Mouse (Mus musculus) cerebellum, adult 9-11 months (tissue): ENCODE measurements around the gene Elmod3.

ENCODE experiments used
- DNase-seq: peaks from one replicate; pipeline ENCODE4 v3.0.0; 2022

The Elmod3 gene

DNA sequence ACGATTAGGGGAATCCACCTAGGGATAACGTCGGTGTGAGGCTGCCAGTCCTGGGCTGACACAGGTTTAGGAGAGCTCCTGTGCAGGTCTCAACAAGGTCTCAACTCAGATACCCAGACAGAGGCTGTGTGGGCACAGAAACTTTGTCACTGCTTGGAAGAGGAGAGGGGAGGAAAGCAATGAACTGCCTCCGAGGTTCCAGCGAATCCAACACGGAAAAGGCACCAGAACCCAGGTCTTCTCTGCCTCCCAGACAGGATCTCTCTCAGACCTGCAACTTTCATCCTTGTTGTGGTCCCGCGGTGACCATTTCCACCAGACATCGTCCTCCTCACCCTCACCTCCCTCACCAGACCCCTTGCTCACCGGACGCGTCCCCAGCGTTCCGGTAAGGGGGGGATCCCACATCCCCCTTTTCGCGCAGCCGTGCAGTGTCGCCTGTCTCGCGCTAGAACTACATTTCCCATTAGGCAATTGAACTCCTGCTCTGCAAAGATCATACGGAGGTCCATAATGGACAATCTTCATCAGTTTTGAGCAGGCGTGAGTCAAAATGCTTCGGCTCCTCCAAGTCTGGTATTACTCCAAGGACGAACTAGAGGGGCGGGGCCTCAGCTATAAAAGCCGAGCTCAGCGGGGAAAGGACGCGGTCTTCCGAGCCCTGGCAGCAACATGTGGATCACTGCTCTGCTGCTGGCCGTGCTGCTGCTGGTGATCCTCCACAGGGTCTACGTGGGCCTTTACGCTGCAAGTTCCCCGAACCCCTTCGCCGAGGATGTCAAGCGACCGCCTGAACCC, at the start of gene Elmod3, which contains the start of gene Retsat:
Elmod3 (minus strand) TSS at position 458 of the 798 bp plus-strand sequence.
Retsat (plus strand) TSS at position 520 of the 798 bp plus-strand sequence.
- peak; percentile 93 for DNase-seq

DNA sequence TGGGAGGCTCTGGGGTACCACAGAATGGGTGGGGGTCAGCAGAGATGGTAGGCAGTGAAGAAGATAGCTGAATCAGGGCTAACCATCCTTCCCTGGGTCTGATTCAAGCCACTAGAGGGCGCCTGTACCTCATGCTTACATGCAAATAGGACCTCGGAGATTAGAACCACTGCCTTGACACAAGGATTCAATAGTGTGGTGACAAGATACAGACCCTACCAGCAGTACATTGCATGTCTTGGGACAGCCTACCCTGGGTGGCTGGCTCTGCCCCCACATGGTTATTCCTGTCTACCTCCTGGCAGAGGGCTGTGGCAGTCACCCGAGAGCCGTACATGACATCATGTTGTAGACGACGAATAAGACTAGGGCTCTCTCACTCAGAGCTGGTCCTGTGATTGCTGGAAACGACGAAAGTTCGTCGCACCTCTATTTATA, 49.2 kb upstream of the Elmod3 start:
- DNase-seq = peak; percentile 29

DNA sequence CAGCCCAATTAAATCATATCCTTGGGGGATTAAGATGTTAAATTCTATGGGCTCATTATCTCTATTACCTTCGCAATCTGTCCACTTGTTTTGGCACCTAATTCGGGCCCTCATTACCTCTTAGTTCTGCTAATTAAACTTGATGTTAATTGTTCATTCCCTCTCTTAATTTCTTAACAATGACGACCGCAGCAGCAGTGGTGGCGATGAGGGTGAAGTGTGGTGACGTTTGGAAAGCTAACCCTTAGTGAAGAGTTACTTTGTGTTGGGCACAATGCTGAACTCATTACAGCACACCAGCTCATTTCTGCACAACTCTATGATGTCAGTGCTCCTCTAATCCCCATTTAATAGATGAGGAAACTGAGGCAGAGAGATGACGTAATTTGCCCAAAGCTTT, 47.2 kb upstream of the Elmod3 start:
- no peak for DNase-seq

DNA sequence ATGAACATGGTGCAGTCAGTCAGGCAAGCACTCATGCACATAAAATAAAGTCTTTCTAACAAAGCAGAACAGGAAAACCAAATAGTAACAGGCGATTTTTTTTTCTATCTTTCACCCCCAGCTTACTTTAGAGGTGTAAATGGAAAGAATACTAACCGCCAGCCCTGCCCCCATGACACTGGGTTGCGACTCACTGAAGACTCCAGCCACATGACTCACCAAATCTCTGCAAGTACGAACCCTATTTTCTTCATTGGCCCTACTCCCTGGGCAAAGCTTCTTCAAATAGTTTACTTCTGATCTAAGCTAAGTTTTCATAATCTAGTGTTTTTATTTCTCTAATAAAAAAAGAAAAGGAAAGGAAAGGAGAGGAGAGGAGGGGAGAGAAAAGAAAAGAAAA, 46.4 kb upstream of the Elmod3 start:
- DNase-seq = no peak

DNA sequence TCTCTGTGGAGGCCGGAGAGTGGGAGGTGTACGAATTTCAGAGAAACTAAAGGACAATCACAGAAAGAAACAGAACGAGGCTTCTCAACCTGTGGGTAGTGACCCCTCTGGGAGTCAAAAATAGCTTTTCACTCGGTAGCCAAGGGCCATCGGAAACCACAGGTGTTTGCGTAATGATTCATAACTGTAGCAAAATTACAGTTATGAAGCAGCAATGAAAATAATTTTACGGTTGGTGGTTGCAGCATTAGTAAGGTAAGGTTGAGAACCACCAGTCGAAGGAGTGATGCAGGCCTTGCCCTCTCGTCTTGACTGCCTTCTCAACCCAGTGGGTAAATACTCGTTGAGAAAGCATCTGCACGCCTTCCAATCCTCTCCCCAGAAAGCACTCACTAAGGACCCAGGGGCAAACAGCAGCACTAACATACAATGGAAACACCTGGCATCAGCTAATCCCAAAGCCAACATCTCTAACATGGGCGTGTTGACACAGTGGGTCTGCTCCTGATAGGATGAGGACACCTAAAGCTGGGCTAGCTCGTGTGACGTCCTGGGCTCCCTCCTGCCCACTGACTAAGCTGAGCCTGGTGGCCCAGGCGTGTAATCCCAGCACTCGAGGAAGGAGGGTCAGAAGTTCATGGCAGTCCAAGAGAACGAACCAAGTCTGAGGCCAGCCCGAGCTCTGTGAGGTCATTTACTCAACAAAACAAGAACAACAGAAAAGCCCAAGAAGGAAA, 43.2 kb upstream of the Elmod3 start:
- no peak for DNase-seq

DNA sequence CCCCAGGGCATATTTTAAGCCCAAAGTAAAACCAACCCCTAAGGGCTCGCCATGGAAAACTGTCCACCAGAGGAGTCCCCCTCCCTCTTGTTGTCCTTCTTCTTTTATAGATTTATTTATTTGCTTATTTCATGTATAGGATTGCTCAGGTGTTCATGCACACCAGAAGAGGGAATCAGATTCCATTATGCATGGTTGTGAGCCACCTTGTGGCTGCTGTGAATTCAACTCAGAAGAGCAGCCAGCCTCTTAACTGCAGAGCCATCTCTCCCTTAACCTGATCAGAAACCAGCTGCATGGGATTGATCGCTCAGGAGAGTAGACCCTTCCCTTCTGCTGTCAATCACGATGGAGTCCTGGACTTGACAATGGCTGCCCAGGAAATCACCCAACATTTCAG, 38.7 kb upstream of the Elmod3 start:
- no peak for DNase-seq

DNA sequence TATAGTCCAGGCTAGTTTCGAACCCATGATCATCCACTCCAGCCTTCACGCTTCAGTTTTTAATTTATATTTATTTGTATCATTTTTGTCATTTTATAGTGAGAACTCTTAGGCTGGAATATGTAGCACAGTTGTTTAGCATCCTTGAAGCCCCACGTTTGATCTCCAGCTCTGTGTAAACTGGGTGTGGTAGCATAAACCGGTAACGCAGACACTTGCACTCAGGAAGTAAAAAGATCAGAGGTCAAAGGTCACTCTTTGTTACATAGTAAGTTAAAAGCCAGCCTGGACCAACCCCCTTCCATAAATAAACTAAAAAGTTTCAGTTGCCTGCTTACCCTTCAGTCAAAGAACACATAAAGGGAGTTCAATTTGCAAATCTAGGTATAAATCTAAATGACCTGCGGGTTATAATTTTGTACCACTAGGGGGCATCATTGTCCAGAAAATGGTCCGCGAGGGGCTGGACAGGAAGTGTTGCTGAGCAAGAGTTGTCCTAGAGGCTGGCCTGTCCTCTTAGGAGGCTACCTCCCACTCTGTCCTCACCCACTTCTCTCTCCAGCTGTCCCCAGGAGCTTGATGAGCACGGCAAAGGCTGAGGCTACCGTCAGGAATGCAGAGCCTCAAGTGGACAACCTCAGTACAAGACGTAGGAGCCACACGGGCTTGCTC, 37.7 kb upstream of the Elmod3 start:
- DNase-seq = no peak

DNA sequence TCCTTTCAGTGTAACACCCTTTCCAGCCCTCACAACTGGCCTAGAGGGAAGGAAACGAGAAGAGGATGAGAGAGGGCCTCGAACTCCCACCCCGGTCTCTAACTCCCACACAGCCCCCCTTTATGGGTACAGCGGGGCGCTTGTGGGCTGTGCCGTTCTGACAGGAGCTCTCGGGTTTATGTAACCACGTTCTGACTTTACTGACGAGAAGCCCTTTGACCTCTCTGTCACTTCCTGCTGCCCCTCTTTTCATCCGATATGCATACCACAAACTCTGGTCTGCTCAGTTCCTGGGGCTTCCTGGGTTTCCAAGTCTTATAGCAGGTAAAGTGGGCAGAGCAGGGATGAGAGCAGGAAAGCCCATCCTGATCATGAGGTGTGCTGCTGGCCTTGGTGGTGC, 36.1 kb upstream of the Elmod3 start:
- no peak for DNase-seq

DNA sequence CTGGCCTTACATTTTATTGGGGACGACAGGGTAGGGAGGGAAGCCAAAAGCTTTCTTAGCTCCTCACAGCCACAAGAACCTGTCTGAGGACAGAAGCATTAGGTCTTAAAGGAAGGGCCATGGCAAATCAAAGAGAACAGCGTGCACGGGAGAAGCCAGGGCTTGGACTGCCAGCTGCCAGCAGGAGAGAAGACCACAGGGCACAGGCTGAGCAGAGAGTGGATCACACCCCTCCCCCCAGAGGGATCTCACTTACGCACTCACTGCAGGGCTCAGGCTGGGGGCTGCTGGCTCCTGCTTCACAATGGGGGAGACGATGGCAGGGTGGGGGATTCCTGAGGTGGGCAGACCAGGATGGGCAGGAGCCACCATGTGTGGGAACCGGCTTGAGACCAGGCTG, 33.5 kb upstream of the Elmod3 start:
- DNase-seq = no peak

DNA sequence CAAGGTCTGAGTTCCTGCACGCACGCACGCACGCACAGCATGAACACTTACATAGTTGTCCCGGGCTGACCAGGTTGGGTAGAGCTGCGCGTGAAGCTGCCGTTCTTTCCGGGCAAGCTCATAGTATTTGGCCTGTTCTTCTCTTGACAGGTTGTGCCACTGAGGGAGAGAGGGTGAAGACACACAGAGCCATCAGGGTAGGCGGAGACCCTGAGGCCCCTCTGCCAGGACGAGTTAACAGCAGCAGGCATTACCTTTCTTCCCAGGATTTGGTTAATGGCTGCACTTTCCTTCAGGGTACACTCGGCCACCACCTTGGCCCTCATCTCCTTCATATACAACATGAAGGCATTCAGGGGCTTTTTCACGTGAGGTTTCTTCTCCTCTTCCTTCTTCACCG, 32.7 kb upstream of the Elmod3 start:
- DNase-seq = no peak

DNA sequence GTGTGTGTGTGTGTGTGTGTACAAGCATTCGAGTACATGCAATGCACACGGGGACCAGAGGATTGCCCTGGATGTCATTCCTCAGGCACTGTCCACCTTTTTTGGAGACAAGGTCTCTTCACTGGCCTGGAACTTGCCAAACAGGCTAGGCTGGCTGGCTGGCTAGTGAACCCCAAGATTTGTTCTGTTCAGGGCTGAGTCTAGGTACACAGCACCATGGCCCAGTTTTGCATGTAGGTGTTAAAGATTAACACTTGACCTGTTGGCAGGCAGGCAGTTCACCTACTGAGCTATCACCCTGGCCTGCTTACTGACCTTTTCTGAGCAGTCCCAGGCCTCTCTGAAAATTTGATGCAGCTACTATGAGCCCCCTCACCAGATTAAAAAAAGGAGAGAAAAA, 32.2 kb upstream of the Elmod3 start:
- no peak for DNase-seq

DNA sequence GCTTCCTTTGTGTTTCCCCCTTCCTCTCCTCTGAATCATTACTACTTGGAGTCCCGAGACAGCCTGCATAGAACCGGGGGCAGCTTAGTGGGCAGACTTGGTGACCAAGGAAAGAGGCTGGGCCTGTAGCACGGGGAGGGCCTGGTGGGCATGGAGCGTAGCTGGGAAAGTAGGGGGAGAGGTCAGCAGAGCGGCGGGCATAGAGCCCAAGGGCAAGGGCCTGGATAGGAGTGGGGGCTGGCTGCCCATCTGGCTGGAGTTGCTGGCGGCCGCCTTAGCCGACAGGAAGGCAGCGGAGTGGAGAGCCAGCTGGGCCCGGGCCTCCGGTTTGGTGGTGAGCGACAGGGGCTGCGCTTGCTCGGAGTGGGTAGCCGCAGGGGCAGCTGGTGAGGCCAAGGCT, 29.1 kb upstream of the Elmod3 start:
- no peak for DNase-seq

DNA sequence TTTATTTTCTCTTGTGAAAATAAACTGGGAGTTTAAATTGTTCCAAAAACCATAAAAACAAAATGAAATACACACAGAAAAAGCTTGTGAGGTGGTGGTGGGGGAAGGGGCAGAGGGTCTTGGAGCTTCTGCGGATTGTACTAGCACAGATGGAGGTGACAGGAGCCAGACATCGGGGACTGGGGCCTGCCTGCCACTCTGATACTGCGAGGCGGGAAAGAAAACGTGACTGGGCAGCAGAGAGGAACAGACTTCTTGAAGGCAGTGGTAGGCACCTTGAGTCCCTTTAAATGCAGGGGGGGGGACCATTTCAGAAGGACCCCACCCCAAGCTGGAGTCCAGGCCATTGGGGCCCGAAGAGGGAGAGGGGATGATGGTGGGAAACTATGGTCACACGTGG, 28.2 kb upstream of the Elmod3 start:
- DNase-seq = no peak

DNA sequence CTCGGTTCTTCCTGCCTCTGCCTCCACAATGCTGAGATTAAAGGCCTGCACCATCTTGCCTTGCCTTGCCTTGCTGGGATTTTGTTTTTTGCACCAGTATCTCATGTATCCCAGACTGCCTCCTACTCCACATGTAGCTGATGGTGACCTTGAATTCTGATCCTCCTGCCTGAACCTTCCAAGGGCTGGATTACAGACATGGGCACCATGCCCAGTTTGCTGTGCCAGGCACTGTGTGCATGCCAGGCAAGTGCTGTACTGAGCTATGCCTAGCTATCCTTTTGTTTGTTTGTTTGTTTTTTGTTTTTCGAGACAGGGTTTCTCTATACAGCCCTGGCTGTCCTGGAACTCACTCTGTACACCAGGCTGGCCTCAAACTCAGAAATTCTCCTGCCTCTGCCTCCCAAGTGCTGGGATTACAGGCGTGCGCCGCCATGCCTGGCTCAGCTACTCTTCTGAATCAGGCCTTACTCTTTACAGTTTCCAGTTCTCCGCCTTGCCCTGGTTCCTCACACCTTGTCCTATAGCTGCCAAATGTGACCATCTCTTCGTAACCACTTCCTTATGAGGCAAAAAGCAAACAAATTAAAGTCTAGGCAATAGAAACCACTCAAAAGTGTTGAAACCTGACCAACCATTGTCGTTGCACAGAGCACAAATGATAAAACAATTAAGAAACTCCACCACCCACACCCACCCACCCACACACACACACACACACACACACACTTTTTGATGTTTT, 25.6 kb upstream of the Elmod3 start:
- DNase-seq = no peak

DNA sequence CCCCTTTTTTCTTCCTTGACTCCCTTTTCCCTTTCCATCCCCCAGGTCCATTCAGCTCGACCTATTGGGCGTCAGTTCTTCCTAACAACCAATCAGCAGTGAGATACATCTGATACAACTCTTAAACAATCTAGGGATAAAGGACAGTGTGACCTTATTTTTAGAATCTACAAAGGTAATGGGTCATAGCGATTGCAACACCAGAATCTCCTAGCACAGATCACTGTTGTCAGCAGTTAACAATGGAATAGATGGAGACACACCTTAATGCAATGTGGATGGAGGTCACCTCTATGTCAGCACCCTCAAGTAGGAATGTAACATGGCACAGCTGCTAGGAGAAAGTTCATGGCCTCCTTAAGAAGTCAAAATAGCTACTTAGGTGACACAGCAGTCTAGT, 24.7 kb upstream of the Elmod3 start:
- DNase-seq = no peak

DNA sequence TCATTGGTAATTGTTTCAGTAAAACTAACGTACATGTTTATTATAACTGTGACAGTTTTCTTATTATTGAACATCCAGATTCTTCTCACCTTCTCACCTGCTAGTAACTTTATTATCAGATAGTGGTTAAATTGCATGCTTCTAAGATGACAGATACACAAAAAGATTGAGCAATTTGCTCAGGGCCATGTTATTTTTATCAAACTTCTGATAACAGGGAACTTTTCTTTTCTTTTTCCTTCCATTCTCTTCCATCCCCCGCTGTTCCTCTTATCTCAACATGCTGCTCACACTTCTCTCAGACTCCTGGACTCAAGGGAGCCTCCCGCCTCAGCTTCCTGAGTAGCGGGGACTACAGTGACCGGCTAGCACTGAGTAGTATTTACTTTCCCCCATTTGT, 22.7 kb upstream of the Elmod3 start:
- DNase-seq = no peak

DNA sequence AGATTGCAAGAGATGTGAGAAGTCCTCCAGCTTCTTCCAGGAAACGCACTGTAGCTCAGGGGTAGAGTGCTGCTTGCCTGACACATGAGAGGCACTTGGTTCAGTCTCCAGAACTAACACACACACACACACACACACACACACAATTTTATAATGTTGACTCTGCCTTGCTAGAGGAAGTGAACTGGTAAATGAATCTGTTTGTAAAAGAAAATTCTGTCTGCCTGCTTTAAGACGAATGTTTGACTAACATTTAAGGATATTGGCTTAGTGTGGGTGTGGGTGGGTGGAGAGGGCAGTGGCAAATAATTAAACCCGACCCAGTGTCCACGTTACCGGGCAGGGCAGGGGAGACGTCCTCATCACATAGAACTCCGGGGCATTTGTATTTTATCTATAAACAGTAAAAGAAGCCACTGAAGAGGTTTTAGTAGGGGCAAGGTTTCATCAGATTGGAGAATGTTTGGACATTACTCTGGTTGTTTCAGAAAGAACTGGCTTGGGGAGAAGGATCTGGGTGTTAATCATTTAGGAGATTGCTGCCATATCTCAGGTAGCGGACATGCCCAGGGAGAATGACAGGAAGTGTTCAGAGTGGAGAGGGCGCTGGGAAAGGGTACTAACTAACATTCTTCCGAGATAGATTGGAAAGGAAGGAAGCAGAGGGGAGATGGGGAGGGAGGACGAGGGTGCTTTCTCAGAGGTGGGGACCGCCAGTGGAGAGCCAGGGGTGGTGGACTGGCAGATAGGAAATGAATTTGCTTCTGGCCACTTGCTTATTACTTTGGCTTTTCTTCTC, 21.7 kb upstream of the Elmod3 start:
- no peak for DNase-seq

DNA sequence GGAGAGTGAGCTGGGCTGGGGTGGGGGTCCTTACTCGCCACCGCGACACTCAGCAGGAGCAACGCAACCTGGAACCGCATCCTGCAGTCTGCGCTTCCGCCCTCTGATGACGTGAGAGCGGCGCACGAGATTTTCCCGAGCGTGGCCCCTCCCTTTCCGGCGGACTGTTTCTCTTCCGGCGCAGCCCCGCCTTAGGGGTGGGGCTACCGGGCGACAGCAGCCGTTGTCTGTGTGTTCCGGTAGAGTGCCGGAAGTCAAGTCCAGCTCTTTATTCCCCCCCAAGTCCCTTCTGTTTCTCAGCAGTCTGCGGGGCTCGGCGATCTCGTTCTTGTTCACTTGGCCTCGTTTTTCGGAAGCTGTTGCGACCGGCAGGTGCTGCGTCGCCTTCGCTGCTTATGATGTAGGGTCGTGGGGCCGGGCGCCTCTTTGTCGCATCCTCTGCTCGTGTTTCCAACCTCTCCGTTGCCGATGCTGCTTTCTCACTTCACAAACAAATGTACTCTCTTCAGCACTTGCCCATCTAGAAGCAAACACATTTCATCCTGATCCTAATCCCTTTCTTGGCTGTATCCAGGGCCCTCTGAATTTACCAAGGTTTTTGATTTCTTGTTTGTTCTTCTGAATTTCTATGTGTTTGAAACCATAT, 18.6 kb upstream of the Elmod3 start, which contains the start of gene Tgoln1:
Tgoln1 (minus strand) TSS at position 358 of the 646 bp plus-strand sequence.
- DNase-seq = peak; percentile 95

DNA sequence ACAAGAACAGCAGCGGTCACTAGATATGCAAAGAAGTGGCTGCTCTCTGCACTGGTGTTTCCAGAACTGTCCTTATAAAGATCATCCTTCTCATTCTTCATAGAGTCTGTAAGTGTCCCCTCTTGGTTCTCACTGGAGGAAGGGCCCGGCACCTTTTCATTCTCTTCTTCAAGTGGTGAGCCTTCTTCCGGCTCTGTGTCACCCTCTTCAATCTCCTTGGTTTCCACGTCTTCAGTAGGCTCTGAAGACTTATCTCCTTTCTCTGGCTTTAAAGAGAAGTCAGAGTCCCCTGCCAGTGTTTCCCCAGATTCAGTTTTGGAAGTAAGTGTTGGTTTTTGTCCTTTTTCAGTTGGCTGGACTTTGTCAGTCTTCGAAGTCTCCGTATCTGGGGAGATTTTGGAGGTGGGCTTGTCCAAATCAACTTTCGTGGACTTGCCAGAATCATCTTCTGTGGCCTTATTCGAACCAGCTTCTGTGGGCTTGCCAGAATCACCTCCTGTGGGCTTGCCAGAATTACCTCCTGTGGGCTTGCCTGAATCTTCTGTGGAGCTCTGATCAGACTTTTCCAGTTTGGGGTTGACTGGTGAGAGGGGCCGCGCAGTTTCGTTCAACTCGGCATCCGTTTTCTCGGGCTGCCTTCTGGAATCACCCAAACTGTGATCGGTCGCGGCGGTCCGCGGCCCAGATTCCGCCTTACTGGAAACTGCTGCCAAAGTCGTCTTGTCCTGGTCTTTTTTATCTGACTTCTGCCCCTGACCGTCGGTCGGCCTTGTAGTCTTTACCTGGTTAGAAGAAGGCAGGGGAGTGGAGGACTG, 17.6 kb upstream of the Elmod3 start:
- DNase-seq = peak; percentile 42

DNA sequence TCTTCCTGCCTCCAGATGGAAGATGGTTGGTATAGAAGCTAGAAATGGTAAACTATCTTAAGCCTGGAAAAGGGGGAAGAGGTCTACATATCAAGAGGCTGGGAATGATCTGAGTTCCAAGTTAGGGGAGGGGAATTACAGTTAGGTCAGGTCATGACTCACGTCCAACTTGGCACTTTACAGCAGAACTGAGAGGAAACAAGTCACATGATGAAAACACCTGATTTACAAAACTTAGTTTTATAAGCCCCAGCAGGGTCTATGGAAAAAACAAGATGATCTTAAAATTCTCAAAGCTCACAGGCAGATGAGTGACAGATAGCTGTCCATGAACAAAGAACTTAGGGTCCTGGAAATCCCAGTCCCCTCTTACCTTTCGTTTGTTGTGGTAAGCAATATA, 16.9 kb upstream of the Elmod3 start:
- no peak for DNase-seq

DNA sequence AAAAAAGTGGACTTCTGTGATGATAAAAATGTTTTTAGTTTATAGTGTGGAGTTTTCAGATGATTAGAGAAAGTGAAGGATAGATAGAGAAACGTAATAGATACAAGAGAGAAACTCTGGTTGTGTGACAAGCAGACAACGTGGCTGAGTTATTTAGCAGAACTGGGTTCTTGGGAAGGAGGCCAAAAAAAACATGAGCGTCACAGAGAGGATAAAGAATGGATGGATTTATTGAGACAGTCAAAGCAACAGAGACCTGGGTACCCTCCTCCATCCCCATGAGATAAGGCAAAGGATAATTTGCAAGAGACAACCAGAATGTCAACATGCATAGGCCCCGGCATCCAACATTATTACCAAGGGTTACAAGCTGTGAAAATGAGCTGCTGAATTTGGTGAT, 12.0 kb upstream of the Elmod3 start:
- DNase-seq = no peak
